Mouse (Mus musculus) cerebellum, adult 2 months (tissue): Measurements from ENCODE around the gene Vps26a.

Experiments
- CTCF ChIP-seq: fragments of 200-500 bp; IDR thresholded peaks from 2 replicates; pipeline ENCODE4 v1.5.1; 2011; ENCODE audit warnings: low read depth, mild to moderate bottlenecking, control low read depth, low read length, moderate library complexity, borderline replicate concordance; ENCODE audit not compliant: insufficient read depth
- POLR2A ChIP-seq: fragments of 200-500 bp; IDR thresholded peaks from 2 replicates; pipeline ENCODE4 v1.6.1; 2011; ENCODE audit warnings: low read length, control low read depth, borderline replicate concordance; ENCODE audit not compliant: insufficient read depth

DNA sequence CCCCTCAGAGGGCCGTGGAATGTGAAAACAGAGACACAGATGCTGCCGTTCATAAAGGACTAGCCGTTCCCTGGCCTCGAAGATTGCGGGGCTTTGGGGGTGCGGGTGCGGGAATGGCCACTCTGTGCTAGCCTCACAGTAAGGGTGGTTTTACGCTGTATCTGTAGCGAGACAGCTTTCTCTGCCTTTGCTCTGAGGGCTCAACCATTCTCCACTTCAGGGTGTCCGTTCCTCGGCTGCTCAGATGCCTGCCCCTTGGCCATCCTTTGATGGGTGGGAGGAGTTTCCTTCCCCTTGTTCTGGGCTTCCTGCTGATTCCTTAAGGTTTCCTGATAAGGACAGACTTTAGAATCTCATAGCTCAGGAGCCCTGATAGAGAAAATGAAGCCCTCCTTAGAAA is 21.9 kb upstream of the Vps26a start:
- TF ChIP-seq POLR2A (no peak), CTCF (no peak)
